8 mouse cellular contexts compared by ENCODE assay signal in the genomic region with DNA sequence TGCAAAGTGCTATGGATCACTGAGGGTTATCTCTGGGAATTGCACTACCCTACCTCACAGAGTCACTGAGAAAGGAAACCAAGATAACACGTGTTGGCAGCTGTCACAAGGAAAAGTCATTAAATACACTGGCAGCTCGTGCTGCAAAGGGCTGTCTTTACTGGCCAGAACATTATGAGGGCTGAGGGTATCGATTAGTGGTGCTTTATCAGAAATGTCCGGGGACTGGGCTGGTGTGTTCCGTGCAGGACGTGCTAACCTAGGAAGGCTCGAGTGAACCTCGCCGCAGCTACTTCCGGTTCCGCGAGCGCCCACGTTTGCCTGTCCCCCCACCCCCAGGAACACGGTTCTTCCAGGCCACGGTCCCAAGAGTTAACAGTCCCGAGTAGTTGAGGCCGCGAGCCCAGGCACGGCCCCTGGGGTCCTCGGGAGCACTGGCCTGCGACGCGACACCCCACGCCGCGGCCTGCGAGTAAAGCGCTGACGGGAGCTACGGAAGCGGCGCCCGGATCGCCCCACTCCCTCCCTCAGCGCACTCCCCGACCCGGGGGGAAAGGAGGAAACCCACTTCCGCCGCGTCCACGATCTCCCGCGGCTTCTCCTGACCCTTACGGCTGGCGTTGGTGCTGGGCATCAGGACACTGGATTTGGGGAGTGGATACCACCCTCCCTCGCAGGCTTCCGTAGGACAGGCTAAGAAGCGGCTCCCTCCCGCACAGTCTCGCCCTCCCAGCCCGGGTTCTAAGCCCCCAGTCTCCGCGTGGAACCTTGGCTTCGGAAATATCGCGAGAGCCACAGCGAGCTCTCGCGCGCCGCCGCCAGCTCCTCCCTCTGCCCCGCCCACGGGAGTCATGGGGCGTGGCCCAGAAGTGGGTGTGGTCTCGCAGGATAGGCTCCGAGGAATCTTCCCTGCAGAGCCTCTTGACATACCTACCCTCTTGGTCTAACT. TPM values are rescaled to one million over a fixed set of nuclear protein-coding genes. Genes with fewer than 3 reads are reported as not detected.
DNase-seq lines count a peak whose midpoint lies in the region; ATAC-seq and TF ChIP-seq lines count a peak whose summit lies in the region.

TSS of gene Dars (minus strand) at position 785 of the 949 bp plus-strand sequence.

- peak; percentile 91 for DNase-seq in c-Kit-positive CD71-positive TER-119-positive erythroid progenitor cells, embryonic 14.5 days (ENCODE audit: low spot score)
- DNase-seq in heart, postnatal 10 days: peak; percentile 94 to 97
- peak; percentile 63 for DNase-seq in large intestine, adult 2 months (ENCODE audit: low read depth, low spot score)
- peak; percentile 98 for DNase-seq in liver, postnatal 0 days
- DNase-seq in testis, postnatal 10 days (ENCODE audit: low spot score): peak; percentile 99

- peak within 1 kb of the TSS; percentile 88 for H3K27ac ChIP-seq in forebrain, embryonic 13.5 days
- H3K27ac ChIP-seq in liver, postnatal 0 days (ENCODE audit: low read depth): peak within 1 kb of the TSS; percentile 99
- H3K27ac ChIP-seq in neural tube, embryonic 14.5 days (ENCODE audit: low read depth, low read length): peak within 1 kb of the TSS; percentile 84

- TF ChIP-seq EP300 in liver, postnatal 0 days (IDR thresholded peaks at IDR 0.05; ENCODE audit: low read depth): peak; percentile 80

- peak within 1 kb of the TSS; percentile 97 for H3K4me3 ChIP-seq in E14TG2a.4 (replicated peaks; ENCODE audit: low read length)
- H3K4me3 ChIP-seq in forebrain, embryonic 13.5 days: peak within 1 kb of the TSS; percentile 86
- peak within 1 kb of the TSS; percentile 94 for H3K4me3 ChIP-seq in liver, postnatal 0 days (ENCODE audit: low read depth, low read length)
- H3K4me3 ChIP-seq in neural tube, embryonic 14.5 days (ENCODE audit: low read depth, low read length): peak within 1 kb of the TSS; percentile 73

- WGBS in forebrain, embryonic 13.5 days: under 1% methylated on average over 65 of the region's 68 CpGs
- WGBS in large intestine, adult 2 months: under 1% methylated on average over 68 of the region's 68 CpGs
- WGBS in liver, postnatal 0 days (ENCODE audit: insufficient replicate concordance): under 1% methylated on average over 68 of the region's 68 CpGs
- under 1% methylated on average over 53 of the region's 68 CpGs for WGBS in neural tube, embryonic 14.5 days

- peak; percentile 93 for ATAC-seq in forebrain, embryonic 13.5 days
- peak; percentile 92 for ATAC-seq in liver, postnatal 0 days
- ATAC-seq in neural tube, embryonic 14.5 days (ENCODE audit: low read depth): peak; percentile 95

- H3K4me2 ChIP-seq in forebrain, embryonic 13.5 days: peak within 1 kb of the TSS; percentile 77
- H3K4me2 ChIP-seq in liver, postnatal 0 days (ENCODE audit: low read depth, low read length): peak within 1 kb of the TSS; percentile 71
- peak within 1 kb of the TSS; percentile 50 for H3K4me2 ChIP-seq in neural tube, embryonic 14.5 days (ENCODE audit: low read depth, low read length)

- peak within 1 kb of the TSS; percentile 93 for H3K9ac ChIP-seq in forebrain, embryonic 13.5 days
- peak within 1 kb of the TSS; percentile 99 for H3K9ac ChIP-seq in liver, postnatal 0 days (replicated peaks)
- H3K9ac ChIP-seq in neural tube, embryonic 14.5 days (replicated peaks; ENCODE audit: low read depth, low read length): peak within 1 kb of the TSS; percentile 90

- peaks cover 30% of the 10 kb centered on the region for H3K36me3 ChIP-seq in E14TG2a.4 (ENCODE audit: insufficient read depth, low read length)
- peaks cover 3% of the 10 kb centered on the region; the same call in 1 of the 2 replicates for H3K36me3 ChIP-seq in forebrain, embryonic 13.5 days (ENCODE audit: poor library complexity, severe bottlenecking)
- H3K36me3 ChIP-seq in liver, postnatal 0 days (replicated peaks; ENCODE audit: insufficient read depth, low read length): peaks cover 14% of the 10 kb centered on the region
- H3K36me3 ChIP-seq in neural tube, embryonic 14.5 days (ENCODE audit: control insufficient read depth, insufficient read depth, low read length): no peaks in the 10 kb centered on the region

- intact Hi-C loops in heart, postnatal 10 days (cut with DNase I): loop anchor here (2.0 kb wide), 1 partner anchor 176 kb away; the partner anchor contains the start of gene Cxcr4

- no peaks in the 10 kb centered on the region for H3K9me3 ChIP-seq in E14TG2a.4 (ENCODE audit: low read length)
- no peaks in the 10 kb centered on the region for H3K9me3 ChIP-seq in forebrain, embryonic 13.5 days (replicated peaks)
- H3K9me3 ChIP-seq in liver, postnatal 0 days (ENCODE audit: low read length): no peaks in the 10 kb centered on the region
- H3K9me3 ChIP-seq in neural tube, embryonic 14.5 days (ENCODE audit: control insufficient read depth, low read length): no peaks in the 10 kb centered on the region

- H3K4me1 ChIP-seq in E14TG2a.4 (replicated peaks; ENCODE audit: low read depth, low read length): peaks cover 39% of the 10 kb centered on the region
- H3K4me1 ChIP-seq in forebrain, embryonic 13.5 days: peaks cover 6% of the 10 kb centered on the region
- H3K4me1 ChIP-seq in liver, postnatal 0 days (ENCODE audit: insufficient read depth): peaks cover 12% of the 10 kb centered on the region
- no peaks in the 10 kb centered on the region for H3K4me1 ChIP-seq in neural tube, embryonic 14.5 days (ENCODE audit: control insufficient read depth, insufficient read depth, low read length)

- no peaks in the 10 kb centered on the region for H3K27me3 ChIP-seq in E14TG2a.4 (ENCODE audit: insufficient read depth, low read length)
- no peaks in the 10 kb centered on the region for H3K27me3 ChIP-seq in forebrain, embryonic 13.5 days
- no peaks in the 10 kb centered on the region for H3K27me3 ChIP-seq in liver, postnatal 0 days (ENCODE audit: insufficient read depth, low read length)
- H3K27me3 ChIP-seq in neural tube, embryonic 14.5 days (ENCODE audit: control insufficient read depth, insufficient read depth, low read length): no peaks in the 10 kb centered on the region

- TF ChIP-seq CTCF in E14TG2a.4 (conservative IDR thresholded peaks at IDR 0.05; ENCODE audit: low read length): no peak
- no peak for TF ChIP-seq CTCF in liver, postnatal 0 days (IDR thresholded peaks at IDR 0.05; ENCODE audit: low read depth)

RNA-seq across cellular contexts. Expression of gene Dars, which starts in this region (rescaled TPM):
- polyA plus RNA-seq in forebrain, embryonic 13.5 days (2015; fragmentation: Nextera tagmentation; extraction: Ambion mirVana): 146 and 156 TPM in 2 replicates
- 10 to 100 TPM; 54.7 to 60.1 TPM for total RNA-seq in heart, postnatal 10 days (2021)
- 9.5 and 10.3 TPM in 2 replicates for polyA plus RNA-seq in large intestine, adult 2 months (2012; rRNA removed)
- 73.4 and 75.2 TPM in 2 replicates for polyA plus RNA-seq in liver, postnatal 0 days (2015; fragmentation: Nextera tagmentation; extraction: Ambion mirVana)
- 94.2 and 97.1 TPM in 2 replicates for polyA plus RNA-seq in neural tube, embryonic 14.5 days (2014; fragmentation: Nextera tagmentation; extraction: Ambion mirVana)

Comparison
In these comparisons a context has a peak if more than half of its experiments do, and no peak if none do; other contexts are left out.
1. Peak in every context shown above with its lines: DNase-seq, ATAC-seq, H3K4me3 ChIP-seq and H3K27ac ChIP-seq.